Mouse (Mus musculus) embryonic fibroblast, embryonic 13.5 days (primary cell): Measurements from ENCODE around the gene Wnt3.

Experiments
- CTCF ChIP-seq: IDR thresholded peaks from 2 replicates; pipeline ENCODE4 v1.5.1; 2011; ENCODE audit warnings: mild to moderate bottlenecking, control low read depth, low read length, moderate library complexity, borderline replicate concordance; ENCODE audit not compliant: insufficient read depth
- POLR2A ChIP-seq: IDR thresholded peaks from 2 replicates; pipeline ENCODE4 v1.6.1; 2011; ENCODE audit warnings: low read depth, mild to moderate bottlenecking, control low read depth, low read length, moderate library complexity

DNA sequence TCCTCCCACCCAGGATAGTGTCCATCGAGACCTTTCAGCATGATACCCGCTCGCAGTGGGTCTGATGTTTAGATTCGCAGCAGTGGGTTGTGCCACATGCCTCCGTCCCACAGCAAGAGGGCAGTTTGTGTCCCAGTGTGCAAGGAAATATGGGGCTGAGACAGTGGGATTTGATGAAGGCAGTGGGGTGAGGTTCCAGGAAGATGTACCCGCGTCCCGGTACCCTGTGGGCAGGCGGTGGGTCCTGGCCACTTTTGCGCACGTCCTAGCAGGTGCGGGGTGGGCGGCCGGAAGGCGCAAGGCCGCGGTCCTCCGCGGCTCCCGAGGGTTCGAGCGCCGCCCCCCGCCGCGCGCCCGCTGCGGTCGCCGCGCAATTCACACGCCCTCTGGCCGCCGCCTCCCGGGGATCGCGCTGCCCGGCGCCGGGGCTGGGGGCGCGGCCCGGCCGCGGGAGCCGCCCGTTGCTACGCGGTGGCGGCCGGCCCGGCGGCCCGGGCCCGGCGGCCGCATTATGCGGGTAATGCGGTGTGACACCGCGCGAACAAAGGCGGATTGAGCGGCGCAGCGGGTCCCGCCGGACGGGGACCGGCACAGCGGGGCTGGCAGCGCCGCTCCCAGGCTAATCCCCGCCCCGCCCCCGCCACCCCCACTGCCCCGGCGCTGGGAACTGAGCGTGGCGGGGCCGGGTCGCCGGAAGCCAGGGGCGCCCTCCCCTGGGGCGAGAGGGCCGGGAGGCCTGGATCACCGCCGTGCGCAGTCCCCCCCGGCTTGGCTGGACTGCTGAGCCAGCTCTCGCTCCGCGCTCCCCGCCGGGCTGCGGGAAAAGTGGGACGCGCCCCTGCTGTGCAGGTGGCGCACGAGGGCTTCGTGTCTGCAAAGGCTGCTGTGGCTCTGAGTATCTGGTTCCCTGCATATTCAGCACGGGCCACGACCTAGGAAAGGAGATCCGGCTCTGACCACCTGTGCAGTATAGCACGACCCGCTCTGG lies 36.0 kb downstream of the Wnt3 start:
- TF ChIP-seq POLR2A (no peak), CTCF (no peak)
